Mouse (Mus musculus) midbrain, embryonic 11.5 days (tissue): ENCODE results near the gene Fip1l1. TPM values are rescaled to one million over a fixed set of nuclear protein-coding genes. Genes with fewer than 3 reads are reported as not detected.

Experiments
- ATAC-seq: fragments of 200-750 bp; cut with Nextera tagmentation; 2 replicates; pipeline ENCODE4 v1.8.0; 2017; ENCODE audit warnings: moderate TSS enrichment, moderate library complexity; ENCODE audit not compliant: low FRiP score
- DNase-seq: peaks from one replicate; pipeline ENCODE4 v3.0.0; 2015; ENCODE audit warnings: low spot score; ENCODE audit errors: missing footprints
- H3K27ac ChIP-seq: fragments of 300-500 bp; sonication (generic); 2 replicates; pipeline ENCODE4 v1.5.1; 2014; ENCODE audit warnings: low read depth, low read length
- H3K27me3 ChIP-seq: fragments of 300-500 bp; sonication (generic); 2 replicates; pipeline ENCODE4 v1.6.1; 2014; ENCODE audit warnings: mild to moderate bottlenecking, low read length, moderate library complexity, mixed read lengths; ENCODE audit not compliant: control insufficient read depth, insufficient read depth
- H3K36me3 ChIP-seq: fragments of 300-500 bp; sonication (generic); 2 replicates; pipeline ENCODE4 v1.6.1; 2014; ENCODE audit warnings: mild to moderate bottlenecking, low read length, moderate library complexity, mixed read lengths; ENCODE audit not compliant: control insufficient read depth, insufficient read depth
- H3K4me1 ChIP-seq: fragments of 300-500 bp; sonication (generic); 2 replicates; pipeline ENCODE4 v1.6.1; 2014; ENCODE audit warnings: low read length; ENCODE audit not compliant: control insufficient read depth, insufficient read depth
- H3K4me2 ChIP-seq: fragments of 300-500 bp; sonication (generic); 2 replicates; pipeline ENCODE4 v1.6.1; 2014; ENCODE audit warnings: mild to moderate bottlenecking, moderate library complexity
- H3K4me3 ChIP-seq: fragments of 300-500 bp; sonication (generic); 2 replicates; pipeline ENCODE4 v1.5.1; 2014; ENCODE audit warnings: low read depth, low read length
- H3K9ac ChIP-seq: fragments of 300-500 bp; sonication (generic); 2 replicates; pipeline ENCODE4 v1.6.1; 2014; ENCODE audit warnings: low read length
- H3K9me3 ChIP-seq: fragments of 300-500 bp; sonication (generic); 2 replicates; pipeline ENCODE4 v1.6.1; 2016; ENCODE audit warnings: low read length; ENCODE audit not compliant: control insufficient read depth
- WGBS: fragments of 180-500 bp; shearing (Covaris S2); extraction: QIAGEN DNeasy Blood & Tissue Kit; methylation state at CpG from one replicate; pipeline ENCODE4 v1.1.7; 2014; 5-methylcytosine and 5-hydroxymethylcytosine counted together
- polyA plus RNA-seq: library from polyadenylated mRNA; unstranded; fragments of >200 nt; fragmentation: Nextera tagmentation; extraction: Ambion mirVana; gene quantifications from 2 replicates; pipeline ENCODE4 v1.2.1, GENCODE M21; 2014

Fip1l1 gene
- polyA plus RNA-seq, 1 experiment from 2014 or later, result 89.1 TPM

DNA sequence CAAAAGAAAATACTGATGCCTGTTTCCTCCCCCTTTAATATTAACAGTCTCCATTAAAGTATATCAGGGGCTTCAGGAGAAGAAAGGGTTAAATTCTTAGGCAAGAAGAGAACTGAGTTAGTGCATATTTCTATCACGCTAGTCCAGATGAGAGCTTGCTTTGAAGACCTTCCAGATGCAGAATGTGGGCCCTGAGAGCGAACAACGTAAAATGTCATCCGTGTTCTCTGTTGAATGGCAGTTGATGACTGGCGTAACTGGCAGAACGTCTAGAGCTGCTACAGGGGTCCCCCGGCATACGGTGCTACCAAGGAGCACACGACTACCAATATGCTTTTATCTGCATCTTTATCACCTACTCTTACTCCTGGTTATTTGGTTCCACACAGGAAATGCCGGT lies 67.1 kb downstream of the Fip1l1 start:
- H3K4me2 ChIP-seq, result no peak overlapping the region
- H3K4me3 ChIP-seq, result no peak overlapping the region
- H3K27me3 ChIP-seq, result no peaks in the 10 kb centered on the region
- H3K36me3 ChIP-seq, result peaks cover 6% of the 10 kb centered on the region; the same call in 1 of the 2 replicates
- no peak overlapping the region for H3K27ac ChIP-seq
- 88% methylated on average over 10 of the region's 10 CpGs for WGBS
- H3K4me1 ChIP-seq, result no peaks in the 10 kb centered on the region
- H3K9ac ChIP-seq, result no peak overlapping the region
- no peaks in the 10 kb centered on the region for H3K9me3 ChIP-seq
- no peak for DNase-seq
- ATAC-seq, result no peak

DNA sequence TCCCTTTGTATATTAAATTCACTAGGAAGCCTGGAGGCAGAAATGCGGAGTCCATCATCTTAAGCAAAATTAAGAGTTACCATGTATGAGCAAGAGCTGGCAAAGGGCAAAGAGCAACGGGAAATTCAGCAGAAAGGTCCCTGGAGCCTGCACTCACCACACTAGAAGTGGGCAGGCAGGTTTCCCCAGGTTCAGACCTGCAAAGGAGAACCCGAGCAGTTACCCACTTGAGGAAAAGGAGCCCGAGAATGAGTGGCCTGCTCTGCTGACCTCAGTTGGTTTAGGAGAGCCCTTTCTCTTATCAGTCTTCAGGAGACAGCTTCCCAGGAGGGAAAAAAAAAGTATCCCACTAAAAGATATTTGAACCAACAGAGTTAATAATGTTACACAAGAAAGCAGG lies 68.1 kb downstream of the Fip1l1 start:
- Histone ChIP-seq H3K9me3 (no peaks in the 10 kb centered on the region), H3K4me2 (no peak overlapping the region), H3K9ac (no peak overlapping the region), H3K27me3 (no peaks in the 10 kb centered on the region), H3K36me3 (peaks cover 6% of the 10 kb centered on the region; the same call in 1 of the 2 replicates), H3K4me3 (no peak overlapping the region), H3K4me1 (no peaks in the 10 kb centered on the region), H3K27ac (no peak overlapping the region)
- 91% methylated on average over 4 of the region's 4 CpGs for WGBS
- no peak for ATAC-seq
- no peak for DNase-seq

DNA sequence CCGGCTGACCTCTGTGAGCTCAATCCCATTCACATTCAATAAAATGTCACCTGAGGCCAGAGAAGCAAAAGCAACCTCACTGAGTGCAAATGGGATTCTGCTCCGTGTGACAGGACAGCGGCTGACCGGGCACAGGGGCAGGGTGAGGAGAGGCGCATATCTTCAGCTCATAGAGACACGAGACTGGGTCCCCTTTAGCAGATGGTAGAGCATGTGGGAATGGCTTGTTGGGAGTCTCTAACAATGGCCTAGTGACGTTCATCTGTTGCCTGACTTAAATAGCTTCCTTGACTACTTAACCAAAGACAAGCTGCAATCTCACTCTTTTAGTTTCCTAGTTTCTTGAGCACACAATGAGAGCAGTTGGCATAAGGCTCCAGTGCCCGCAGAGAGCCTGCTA lies 71.0 kb downstream of the Fip1l1 start:
- DNase-seq (no peak), ATAC-seq (no peak)
- H3K36me3 ChIP-seq, result no peaks in the 10 kb centered on the region
- no peak overlapping the region for H3K27ac ChIP-seq
- H3K9me3 ChIP-seq, result no peaks in the 10 kb centered on the region
- no peak overlapping the region for H3K4me2 ChIP-seq
- no peak overlapping the region for H3K9ac ChIP-seq
- no peaks in the 10 kb centered on the region for H3K27me3 ChIP-seq
- 84% methylated on average over 8 of the region's 8 CpGs for WGBS
- H3K4me3 ChIP-seq, result no peak overlapping the region
- H3K4me1 ChIP-seq, result no peaks in the 10 kb centered on the region

DNA sequence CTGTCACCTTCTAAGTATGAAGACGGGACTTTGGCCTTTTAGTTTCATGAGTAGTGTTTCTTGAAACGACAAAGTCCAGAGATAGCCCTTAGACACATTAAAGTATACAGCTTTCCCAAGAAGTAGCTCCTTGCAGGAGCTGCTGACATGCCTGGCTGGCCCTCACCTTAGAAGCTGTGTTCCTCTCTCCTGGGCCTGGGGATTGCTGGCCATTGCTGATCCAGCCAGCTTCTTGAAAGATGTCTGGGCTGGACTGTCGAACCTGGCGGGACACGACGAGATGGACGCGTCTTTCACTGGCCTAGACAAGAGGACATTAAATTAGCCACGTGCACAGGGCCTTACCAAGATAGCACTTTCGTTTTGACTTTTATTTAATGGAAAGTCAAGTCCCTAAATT lies 75.3 kb downstream of the Fip1l1 start:
- Histone ChIP-seq H3K36me3 (no peaks in the 10 kb centered on the region), H3K4me2 (no peak overlapping the region), H3K27ac (no peak overlapping the region), H3K9ac (no peak overlapping the region), H3K4me1 (no peaks in the 10 kb centered on the region), H3K9me3 (no peaks in the 10 kb centered on the region), H3K27me3 (no peaks in the 10 kb centered on the region), H3K4me3 (no peak overlapping the region)
- ATAC-seq (no peak), DNase-seq (no peak)
- 92% methylated on average over 10 of the region's 10 CpGs for WGBS

DNA sequence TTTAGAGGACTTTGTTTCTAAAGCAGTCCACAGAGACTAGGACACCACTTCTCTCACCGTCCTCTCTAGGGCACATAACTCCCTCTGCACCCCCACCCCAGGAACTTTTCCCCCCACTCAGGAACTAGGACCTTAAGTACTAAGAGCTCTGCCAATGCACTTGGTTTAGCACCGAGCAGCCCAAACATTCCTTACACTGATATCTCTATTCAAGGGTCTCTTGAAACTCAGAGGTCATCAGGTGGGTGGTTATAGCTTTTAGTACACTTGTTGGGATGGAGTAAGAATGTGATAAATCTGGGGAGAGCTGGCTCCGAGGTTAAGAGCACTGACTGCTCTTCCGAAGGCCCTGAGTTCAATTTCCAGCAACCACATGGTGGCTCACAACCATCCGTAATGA lies 77.5 kb downstream of the Fip1l1 start:
- Histone ChIP-seq H3K9me3 (no peaks in the 10 kb centered on the region), H3K36me3 (no peaks in the 10 kb centered on the region), H3K4me3 (no peak overlapping the region), H3K9ac (no peak overlapping the region), H3K27ac (no peak overlapping the region), H3K27me3 (no peaks in the 10 kb centered on the region), H3K4me2 (no peak overlapping the region), H3K4me1 (no peaks in the 10 kb centered on the region)
- ATAC-seq (no peak), DNase-seq (no peak)
- 88% methylated on average over 5 of the region's 5 CpGs for WGBS

DNA sequence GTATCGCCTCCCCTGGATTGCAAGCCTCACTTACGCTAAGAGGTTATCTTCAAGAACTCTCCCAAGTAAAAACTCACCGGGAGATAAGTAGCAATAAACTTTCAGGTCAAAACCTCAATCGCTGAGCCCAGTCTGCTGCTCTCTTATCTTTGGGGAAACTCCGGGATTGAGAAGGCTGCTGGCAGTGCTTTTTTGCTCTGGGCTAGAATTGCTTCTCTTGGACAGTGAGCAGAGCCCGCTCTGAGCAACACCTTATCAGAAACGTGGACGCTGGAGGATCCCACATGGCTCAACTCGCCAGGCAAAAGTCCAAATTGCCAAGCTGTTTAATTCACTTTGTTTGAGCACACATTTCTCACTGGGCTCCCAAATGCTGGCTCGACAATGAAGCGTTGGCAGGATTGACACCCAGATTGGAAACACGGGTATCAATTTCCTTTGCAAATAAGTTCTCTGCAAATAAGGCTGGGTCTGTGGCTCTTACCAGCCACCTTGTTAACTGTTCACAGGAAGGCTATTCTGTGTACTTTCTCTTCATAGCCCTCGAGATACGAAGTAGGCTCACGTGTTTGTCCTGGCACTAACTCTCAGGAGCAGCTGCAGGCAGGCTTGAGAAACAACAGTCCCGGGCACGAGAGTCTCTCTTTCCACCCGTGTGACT lies 78.4 kb downstream of the Fip1l1 start:
- Histone ChIP-seq H3K27me3 (no peaks in the 10 kb centered on the region), H3K36me3 (no peaks in the 10 kb centered on the region), H3K4me2 (no peak overlapping the region), H3K9me3 (no peaks in the 10 kb centered on the region), H3K9ac (no peak overlapping the region), H3K4me3 (no peak overlapping the region), H3K4me1 (no peaks in the 10 kb centered on the region), H3K27ac (no peak overlapping the region)
- ATAC-seq (no peak), DNase-seq (no peak)
- 86% methylated on average over 18 of the region's 18 CpGs for WGBS

DNA sequence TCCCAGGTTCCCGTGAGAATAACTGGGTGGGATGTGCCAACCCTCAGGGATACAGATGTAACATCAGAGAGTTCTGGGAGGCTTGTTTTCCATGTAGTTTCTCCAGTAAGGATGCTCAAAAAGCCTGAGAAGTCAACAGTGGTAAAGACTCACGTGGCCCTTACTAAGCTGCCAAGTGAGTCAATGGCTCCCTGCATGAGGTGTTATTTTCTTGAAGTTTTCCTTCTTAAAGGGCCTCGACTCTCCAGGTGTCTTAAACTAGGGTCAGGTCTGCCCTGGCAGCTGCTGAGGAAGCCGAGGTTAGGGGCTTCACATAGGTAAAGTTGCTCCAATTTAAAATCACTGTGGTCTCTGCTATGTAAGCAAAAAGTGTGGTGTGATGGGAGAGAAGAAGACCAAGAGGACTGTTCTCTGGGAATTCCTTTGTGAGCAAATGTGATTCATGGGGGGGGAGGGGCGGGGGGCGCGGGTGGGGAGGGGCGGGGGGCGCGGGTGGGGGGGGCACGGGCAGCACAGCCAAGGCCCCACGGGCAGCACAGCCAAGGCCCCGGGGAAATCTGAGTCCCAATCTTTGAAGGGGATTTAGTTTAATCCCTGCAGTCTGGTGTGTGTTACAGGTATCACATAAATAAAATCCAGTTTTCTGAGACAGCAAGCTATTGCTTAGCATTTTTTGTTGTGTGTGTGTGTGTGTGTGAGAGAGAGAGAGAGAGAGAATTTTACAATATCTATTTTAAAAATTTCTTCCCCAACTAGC lies 82.7 kb downstream of the Fip1l1 start:
- Histone ChIP-seq H3K4me1 (0 out of 2 replicates have a peak, but pooled peaks cover 2% of the 10 kb centered on the region), H3K9ac (no peak overlapping the region), H3K27me3 (no peaks in the 10 kb centered on the region), H3K4me3 (no peak overlapping the region), H3K27ac (no peak overlapping the region), H3K9me3 (no peaks in the 10 kb centered on the region), H3K36me3 (no peaks in the 10 kb centered on the region), H3K4me2 (no peak overlapping the region)
- ATAC-seq (no peak), DNase-seq (no peak)
- 46% methylated on average over 12 of the region's 13 CpGs for WGBS

DNA sequence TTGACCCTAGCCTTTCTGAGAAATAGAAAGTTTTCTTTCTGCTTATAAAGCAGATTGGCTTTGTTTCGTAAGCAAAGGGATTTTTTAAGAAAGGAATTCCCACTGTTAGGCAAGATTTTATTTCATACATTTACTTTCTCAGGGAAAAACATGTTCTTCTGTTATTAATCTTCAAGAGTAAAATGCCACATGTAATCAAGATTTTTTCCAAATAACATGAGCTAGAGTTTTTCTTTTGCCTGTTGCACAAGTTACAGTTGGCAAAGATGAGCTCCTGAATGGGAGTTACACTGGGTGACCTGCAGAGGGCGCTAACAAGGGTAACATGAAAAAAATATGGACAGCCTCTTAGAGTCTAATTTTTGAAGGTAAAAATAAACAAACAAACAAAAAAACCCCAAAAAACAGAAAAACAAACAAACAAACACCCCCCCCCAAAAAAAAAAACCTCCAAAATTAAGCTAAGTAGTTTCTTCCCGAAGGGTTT lies 83.4 kb downstream of the Fip1l1 start:
- H3K27me3 ChIP-seq, result no peaks in the 10 kb centered on the region
- WGBS, result 71% methylated on average over 3 of the region's 3 CpGs
- H3K9me3 ChIP-seq, result no peaks in the 10 kb centered on the region
- no peaks in the 10 kb centered on the region for H3K36me3 ChIP-seq
- no peak overlapping the region for H3K4me2 ChIP-seq
- no peak overlapping the region for H3K9ac ChIP-seq
- no peak overlapping the region for H3K4me3 ChIP-seq
- no peak overlapping the region for H3K27ac ChIP-seq
- DNase-seq (no peak), ATAC-seq (no peak)
- 0 out of 2 replicates have a peak, but pooled peaks cover 2% of the 10 kb centered on the region for H3K4me1 ChIP-seq

DNA sequence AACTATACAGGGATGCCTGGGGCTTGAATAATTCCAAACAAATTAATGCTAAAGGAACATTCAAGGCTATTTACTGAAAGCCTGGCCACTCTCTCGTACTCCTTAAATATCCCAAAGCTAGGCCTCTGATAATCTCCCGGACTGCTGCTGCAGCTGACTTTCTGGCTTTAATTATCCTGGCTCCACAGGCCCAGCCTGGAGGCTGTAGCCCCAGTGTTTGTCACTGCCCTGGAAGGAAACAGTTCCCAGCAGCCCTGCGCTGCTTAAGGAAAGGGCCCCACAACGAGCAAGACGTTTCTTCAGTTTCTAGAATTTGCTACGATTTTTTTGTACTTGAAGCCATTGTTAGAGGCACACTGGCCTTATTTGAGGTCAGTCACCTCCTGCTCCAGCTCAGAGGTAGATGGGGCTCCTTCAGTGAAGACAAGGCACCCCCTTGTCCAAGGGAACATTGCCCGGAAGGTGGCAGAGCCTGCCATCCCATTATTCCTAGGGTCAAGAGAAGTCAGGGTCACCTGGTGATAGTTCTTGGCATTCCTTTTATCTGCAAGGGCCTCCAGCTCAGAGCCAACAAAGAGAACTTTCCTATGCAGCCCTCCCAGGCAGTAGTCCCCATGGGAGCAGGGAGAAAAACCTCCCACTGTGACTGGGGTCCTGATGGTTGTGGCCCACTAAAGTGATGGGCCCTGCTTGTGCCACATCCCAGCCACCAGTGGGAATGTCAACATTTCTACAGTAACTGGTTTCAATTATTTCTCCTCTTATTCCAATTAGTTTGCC lies 86.6 kb downstream of the Fip1l1 start:
- Histone ChIP-seq H3K4me3 (no peak overlapping the region), H3K27me3 (no peaks in the 10 kb centered on the region), H3K27ac (no peak overlapping the region), H3K4me2 (no peak overlapping the region), H3K9me3 (no peaks in the 10 kb centered on the region), H3K9ac (no peak overlapping the region), H3K36me3 (no peaks in the 10 kb centered on the region), H3K4me1 (0 out of 2 replicates have a peak, but pooled peaks cover 2% of the 10 kb centered on the region)
- no peak for ATAC-seq
- no peak for DNase-seq
- WGBS, result 53% methylated on average over 7 of the region's 7 CpGs
